Mouse (Mus musculus): ENCODE data around the gene Fam72a.

Fam72a gene

DNA sequence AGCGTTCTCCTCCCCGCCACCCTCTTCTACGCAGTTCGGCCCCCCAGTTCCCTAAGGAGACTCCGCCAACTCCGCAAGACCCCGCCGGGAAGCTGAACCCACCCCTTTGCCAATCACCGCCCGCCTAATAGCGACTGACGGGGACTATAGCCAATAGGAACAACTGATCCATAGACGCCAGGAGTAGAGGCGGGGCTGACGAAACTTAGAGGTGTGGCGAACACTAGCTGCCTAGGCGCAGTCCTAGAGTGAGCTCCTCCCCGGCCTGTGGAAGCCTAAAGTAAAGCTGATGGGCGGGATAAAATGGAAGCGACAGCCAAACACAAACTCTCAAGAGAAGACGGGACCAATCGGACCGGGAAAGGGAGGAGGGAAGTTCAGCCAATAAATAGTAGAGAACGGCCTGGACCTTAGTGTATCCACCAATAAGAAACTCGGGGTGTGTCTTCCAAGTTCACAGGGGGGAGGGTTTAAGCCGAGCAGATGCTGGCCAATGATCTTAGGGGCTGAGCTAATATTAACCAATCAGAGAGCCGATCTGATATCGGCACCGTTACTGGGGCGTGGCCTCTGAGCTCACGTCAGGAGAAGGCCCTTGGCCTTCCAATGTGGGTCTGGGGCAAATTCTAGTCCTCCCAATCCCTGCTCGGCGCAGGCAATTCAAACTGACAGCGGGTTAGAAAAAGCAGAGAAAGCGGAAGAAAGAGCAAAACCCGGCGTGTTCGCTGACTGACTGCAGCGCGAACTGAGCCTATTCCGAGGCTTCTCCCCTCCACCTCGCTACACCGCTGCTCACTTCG lies at the start of gene Fam72a, which contains the start of gene Srgap2:
Gene Fam72a, plus strand, starts transcription at position 623 of the 800 bp plus-strand sequence.
Gene Srgap2, minus strand, starts transcription at position 72 of the 800 bp plus-strand sequence.
- peak; percentile 97 for DNase-seq (ENCODE audit: low spot score in 2 of 2)

DNA sequence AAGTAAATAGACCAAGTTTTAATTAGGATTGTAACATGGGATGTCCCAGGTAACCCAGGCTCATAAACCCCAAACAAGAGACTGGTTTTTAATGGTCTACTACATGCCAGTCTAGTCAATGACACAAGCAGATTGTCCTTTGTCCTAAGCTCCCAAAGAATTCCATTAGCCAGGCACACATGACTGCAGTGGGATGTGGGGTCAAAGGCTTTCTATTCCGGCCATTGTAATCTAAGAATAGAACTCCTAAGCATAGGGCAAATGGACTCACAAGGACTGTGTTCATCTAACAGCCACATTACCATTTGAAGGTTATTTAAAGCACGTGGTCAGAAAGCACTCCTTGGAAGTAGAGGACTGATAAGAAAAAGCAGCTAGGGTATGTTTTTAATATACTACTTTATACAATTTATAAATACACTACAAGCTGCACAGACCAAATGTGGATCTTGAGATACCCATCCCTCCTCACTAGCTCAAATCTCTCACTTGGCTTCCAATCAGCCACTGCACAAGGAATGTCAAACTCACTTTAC lies 48.9 kb upstream of the Fam72a start:
- DNase-seq (ENCODE audit: low spot score in 2 of 2) = no peak

DNA sequence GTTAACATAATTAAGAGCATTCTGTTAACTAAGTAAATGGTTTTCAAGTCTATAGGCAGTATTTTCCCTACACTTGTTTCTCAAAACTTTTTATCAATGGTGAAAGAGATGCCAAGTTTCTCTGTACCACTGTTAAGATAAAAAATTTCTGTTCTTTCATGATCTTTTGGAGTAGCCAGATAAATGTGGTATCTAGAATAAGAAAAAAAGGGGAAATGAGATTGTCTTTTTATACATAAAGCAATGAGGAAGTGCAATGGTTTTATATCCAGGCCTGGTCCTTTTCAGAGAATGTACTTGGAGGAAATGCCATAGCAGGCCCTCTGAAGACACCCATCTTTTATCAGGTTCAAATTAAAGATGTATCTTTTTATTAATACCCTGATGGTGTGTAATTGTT lies 46.3 kb upstream of the Fam72a start:
- DNase-seq (ENCODE audit: low spot score in 2 of 2) = no peak

DNA sequence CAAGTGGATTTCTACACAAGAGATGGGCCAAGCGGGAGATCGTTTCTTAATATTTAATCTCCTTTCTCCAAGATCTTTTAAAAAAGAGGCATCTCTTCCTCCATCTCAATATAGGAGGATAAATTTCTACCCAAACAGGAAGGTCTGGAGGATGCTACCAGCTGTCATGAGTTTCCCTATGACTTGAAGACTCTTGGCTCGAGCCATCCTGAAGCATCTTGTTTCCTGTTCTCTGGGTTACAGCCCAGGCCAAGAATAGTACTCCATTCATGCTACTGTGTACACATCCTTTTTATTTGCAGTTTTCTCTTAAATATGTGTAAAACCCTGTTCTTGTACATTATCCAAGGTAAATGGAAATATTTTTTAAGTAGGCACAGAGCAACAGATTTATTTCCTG lies 45.5 kb upstream of the Fam72a start:
- DNase-seq (ENCODE audit: low spot score in 2 of 2) = no peak

DNA sequence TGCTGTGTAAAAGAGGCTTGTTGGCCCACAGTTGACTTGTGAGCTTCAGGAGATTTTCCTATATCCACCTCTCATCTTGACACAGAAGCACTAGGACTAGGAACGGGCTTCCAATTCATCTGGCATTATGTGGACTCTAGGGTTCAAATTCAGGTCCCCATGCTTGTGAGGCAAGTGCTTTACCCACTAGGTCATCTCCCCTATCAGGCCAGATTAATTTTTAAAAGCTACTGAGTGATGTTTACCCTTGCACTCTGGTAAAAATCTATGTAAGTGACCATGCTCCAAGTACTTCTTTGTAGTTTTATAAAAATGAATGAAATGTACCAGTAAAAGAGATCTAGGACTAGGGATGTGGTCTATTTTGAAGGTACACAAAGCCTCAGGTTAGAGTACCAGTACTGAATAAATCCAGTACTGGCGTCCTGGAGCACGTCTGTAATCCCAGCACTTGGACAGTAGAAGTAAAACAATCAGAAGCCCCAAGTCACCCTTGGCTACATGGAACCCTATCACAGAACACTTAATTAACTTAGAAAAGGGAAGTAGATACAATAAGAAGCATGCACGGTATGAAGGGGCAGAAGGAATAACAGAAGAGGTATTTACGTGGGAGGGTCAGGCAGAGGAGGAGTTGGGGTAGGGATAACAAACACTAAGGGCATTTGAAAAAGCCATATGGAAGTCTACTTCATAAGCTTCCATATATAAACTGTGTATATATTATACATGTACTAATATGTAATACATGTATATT lies 41.4 kb upstream of the Fam72a start:
- no peak for DNase-seq (ENCODE audit: low spot score in 2 of 2)

DNA sequence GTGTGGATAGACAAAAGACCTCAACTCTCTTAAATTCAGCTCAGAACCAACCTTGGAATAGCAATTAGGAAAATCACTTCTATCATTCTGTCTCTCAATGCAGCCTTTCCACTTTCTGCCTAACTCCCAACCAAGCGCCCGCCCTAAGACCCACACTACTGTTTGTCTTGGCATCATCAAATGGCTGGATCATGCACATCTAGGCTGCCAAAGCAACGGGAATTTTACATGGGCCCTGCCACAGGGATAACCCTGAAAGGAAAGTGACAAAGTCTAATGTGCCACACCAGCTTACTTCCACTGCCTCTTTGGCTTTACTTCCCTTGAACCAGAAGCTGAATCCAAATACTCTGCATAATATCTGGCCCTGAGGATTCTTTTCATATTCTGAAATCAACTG lies 38.4 kb upstream of the Fam72a start:
- DNase-seq (ENCODE audit: low spot score in 2 of 2) = no peak

DNA sequence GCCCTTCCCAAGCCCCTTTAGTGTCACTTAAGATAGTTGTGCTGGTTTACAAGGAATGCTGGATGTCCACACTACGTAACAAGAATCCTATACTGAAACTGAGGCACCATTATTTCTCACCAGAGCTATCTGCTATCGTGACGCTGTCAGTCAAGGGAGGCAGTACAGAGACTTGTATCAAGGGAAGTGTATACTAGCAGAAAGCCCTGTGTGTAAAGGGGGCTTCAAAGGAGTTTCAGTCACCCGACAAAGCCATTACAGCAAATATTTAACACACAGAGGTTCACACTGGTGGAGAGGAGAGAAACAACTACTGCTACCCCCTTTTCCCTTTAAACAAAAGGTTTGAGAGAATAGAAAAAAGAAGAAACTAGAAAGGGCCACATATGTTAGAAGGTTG lies 36.1 kb upstream of the Fam72a start:
- no peak for DNase-seq (ENCODE audit: low spot score in 2 of 2)

DNA sequence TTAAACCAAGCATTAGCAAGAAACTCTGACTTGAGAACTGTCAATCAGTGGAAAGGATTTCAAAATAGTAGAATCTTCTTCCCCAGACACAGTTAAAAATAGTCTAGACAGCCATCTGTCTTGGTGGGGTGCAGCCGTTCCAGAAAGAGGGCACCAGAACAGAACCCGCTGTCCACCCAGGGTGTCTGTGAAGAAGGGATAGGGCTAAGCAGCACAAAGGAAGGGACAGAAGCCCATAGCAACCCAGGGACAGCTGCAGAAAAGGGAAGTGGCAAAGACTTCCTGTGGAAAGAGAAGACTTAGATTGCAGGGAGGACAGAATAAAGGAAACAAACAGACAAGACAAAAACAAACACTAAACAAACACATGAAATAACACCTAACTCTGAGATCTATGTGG lies 35.3 kb upstream of the Fam72a start:
- peak in 1 of 2 experiments; percentile 10 for DNase-seq (ENCODE audit: low spot score in 2 of 2)

DNA sequence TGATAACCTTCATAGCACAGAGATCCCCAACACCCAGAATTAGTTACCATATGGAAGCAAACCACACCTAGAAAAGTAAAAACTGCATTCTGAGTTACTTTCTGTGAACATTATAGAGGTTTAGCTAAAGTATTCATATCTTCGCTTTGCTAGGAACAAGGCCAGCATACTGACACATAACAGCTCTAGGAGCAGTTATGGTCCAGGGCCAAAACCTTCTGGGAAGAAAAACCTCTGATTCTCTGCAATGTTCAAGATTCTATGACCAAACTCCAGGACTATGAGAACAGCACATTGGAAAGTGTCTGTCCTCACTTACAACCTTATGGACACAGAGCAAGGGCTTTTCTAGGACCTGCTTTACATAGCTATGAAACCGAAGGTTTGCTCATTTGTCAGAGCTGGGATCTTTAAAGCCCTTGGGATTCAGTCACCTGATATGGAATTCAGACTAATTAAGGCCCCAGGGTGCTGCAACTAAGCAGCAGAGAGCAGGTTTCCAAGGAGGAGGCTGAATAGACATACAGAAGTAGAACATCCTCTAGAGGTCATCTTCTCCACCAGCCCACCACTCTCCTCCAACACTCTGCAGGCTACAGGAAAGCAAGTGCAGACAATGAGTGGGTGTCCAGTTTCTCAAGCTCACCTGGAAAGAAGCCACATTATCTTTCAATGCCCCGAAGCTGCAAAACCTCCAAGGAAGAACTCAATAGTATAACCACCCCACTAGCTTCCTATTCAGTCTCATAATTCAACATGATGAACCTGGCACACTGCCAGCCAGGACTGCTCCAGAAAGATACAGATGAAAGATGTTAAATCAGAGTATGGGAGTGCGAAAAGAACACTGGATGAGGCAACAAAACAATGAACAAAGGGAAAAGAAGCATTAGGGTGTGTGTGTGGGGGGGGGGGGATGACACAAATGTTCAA lies 33.5 kb upstream of the Fam72a start:
- no peak for DNase-seq (ENCODE audit: low spot score in 2 of 2)

DNA sequence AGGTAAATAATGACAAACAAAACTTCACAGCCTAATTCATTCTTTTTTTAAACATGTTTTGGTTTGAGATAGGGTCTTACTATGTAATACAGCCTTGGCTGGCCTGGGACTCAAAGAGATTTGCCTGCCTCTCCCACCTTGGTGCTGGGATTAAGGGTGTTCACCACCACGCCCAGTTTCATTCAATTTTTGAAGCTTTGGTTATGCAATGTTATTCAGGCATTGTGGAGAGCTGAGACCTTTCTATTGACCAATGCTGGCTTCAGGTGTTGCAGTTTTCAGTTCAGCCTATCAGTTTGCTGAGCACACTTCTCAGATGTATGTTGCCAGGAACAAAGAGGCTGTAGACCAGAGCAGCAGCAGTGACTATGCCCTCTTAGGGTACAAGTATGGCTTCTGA lies 29.5 kb upstream of the Fam72a start:
- no peak for DNase-seq (ENCODE audit: low spot score in 2 of 2)

DNA sequence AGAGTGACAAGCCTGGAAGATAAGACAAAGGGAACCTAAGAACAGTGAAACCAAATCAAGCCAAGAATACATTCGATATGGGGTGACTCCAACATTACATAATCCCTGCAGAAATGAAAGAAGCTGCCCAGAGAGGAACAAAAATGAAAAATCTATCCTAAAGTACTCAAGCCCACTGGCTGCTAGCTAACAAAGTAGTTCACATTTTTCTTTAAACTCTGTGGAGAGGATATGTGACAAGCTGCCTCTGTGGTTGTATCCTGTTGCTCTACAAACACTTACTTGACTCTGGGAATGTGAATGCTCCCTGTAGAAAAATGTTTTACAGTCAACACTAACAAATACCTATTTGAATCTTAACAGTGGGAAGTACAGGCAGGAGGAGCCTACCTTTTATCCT lies 26.0 kb upstream of the Fam72a start:
- DNase-seq (ENCODE audit: low spot score in 2 of 2) = no peak

DNA sequence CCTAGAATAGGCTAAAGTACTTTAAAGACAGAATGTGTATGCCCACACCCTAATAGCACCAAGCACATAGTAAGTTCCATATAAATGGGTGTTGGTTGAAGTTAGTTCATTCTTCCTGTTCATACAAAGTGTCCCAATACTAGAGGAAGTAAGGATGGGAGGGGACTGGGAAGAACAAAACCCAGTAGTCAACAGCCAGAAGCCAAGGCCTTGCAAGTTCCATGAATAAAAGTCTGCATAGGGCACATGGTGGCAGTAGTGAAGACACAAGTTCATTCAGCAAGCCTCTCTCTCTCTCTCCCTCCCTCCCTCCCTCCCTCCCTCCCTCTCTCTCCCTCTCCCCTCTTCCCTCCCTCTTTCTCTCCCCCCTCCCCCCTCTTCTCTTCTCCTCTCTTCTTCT lies 16.6 kb upstream of the Fam72a start:
- no peak for DNase-seq (ENCODE audit: low spot score in 2 of 2)

DNA sequence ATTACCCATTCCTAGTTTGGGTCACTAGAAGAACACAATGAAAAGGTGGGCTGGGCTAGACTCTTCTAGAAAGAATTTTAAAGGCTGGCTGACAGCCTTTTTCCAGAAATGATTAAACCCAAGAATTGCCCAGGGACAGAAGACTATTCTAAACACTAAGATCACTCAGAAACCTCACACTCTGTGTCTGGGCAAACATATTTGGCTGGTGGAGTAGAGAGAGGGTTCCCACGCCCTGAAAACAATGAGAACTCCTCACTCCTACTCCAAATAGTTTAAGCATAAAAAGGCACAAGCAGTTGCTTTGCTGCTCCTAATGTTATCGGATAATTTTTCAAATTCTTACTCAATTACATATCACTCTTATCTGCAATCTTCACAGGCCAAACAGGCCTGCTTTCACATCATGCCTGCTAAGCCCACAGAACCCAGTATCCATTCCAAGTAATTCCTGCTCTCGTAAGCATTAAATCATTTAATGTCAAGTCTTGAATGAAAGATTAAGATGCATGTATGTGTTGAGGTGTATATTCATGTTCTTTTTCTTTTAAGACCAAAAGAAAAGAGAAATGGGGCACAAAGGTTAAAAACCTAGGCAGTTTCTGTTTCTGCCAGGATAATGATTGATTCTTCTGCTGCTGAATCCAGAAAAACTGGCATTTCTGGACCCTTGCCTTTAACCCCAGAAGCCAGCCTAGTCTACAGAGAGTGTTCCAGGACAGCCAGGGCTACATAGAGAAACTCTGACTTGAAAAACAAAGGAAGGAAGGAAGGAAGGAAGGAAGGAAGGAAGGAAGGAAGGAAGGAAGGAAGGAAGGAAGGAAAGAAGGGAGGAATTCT lies 15.8 kb upstream of the Fam72a start:
- DNase-seq (ENCODE audit: low spot score in 2 of 2) = no peak

DNA sequence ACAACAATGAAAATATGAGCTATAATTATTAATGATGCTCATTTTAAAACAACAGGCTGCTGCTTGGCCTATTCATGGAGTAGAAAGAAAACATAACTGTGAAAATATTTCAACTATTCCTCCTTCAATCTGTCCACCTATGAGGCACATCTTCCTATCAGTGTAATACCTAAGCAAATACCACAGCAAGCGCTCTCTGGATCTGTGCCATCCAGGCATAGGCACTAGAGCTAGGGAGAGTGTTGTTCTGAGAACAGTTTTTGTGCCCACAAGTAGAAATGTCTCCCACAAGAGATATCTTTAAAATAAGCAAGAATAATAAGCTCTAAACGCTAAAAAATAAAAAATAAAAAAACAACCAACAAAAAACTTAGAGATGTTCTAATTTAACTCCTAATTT lies 14.6 kb upstream of the Fam72a start:
- no peak for DNase-seq (ENCODE audit: low spot score in 2 of 2)

DNA sequence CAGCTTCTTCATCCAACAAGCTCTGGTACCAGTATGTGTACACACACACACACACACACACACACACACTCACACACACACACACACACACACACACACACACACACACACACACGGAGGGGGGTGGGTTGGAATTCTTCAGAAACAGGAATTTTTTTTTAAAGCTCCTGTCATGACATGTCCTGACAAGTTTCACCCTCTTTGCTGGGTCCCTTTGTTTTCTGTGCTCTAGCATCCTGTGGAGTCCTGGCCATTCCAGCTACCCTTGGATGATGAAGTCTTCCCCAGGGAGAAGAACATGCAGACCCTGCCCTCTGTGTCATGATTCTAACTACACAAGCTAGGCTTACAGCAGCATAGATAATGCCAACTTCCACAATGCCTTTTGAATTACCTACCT lies 13.5 kb upstream of the Fam72a start:
- DNase-seq (ENCODE audit: low spot score in 2 of 2) = no peak

DNA sequence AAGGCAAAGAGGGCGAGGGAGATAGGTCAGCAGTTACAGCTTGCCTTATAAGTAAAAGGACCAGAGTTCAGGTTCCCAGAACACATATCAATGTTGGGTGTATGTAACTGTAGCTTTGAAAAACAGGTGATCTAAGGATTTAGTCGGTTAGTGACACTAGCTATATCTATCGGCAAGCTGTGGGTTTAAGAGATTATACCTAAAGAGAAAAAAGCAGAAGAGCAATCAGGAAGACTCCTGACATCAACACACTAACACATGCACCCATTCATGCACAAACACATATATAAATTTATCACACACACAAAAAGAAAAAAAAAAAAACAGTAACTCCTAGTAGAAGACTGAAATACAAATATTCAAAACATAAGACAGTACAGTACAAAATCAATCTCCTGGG lies 11.1 kb upstream of the Fam72a start:
- no peak for DNase-seq (ENCODE audit: low spot score in 2 of 2)

DNA sequence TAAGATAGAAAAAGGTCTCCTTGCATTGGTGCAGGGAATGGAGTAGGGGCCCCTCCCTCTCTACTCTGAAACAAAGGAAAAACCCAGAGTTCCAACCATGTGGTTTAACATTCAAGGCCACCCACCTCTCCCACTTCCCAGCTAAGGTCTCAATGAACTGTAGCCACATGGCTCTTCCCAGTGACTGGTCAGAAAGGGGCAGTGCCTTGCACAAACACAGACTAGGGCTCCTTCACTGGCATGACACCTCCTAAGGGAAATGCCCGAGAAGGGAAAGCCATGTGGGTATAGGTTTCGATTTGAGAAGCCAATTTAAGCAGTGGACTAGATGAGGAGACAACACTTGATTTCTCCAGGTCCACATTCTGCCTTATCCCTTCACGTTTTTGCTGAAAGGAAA lies 3.9 kb upstream of the Fam72a start:
- DNase-seq (ENCODE audit: low spot score in 2 of 2) = no peak

DNA sequence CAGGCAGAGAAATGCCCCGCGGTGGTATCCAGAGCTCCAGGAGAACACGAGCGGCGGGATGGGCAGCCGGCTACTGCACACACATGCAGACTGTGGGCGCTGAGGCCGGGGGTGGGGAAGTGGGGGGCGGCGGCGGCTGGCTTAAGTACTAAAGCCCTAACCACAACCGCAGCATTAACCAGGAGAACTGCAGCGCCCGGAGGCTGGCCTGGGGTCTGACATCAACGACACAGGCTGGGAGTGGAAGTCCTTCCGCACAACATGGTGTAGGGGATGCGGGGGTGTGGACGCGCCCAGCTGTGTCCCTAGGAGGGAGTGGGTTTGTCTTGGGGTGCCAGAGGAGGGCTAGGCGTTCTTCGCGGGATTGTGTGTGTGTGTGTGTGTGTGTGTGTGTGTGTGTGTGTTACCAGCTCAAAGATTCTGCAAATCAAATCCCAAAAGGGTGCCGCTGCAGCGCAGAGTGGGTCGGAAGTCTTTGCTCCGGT lies 2.6 kb upstream of the Fam72a start:
- DNase-seq (ENCODE audit: low spot score in 2 of 2) = peak; percentile 39 to 40

DNA sequence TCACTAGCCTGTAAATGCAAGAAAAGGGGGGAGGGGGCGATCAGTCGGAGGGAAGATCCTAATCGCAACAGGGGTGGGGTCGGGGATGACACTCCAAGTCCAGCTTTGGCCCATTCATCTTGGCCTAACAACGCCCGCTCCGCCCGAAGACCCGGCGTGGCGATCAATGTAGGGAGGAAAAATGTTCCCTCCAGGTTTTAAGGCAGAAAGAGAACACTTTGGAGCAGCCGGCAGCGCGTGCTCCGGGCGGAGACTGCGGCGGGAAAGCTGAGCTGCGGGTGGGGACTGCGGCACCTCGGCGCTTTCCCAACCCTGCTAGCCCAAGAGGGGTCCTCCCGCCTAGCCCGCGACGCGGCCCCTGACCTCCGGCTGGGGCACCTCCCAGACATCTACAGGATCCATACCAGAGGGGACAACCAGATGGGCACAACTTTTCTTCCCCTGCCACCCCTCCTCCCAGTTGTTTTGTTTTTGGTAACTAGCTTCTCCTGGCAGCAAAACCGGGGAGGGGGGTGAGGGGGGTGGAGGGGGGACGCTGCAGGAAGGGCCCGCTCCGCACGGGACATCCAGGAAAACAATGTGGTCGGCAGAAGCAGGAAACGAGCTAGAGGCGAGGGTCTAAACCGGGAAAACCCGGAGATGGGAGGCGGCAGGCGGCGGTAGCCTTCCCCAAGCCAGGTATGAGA lies 2.0 kb upstream of the Fam72a start:
- DNase-seq (ENCODE audit: low spot score in 2 of 2) = no peak

All from natural killer cell, adult 2 months (primary cell).